Mouse (Mus musculus): ENCODE measurements around the gene Nudt9. TPM values are rescaled to one million over a fixed set of nuclear protein-coding genes. Genes with fewer than 3 reads are reported as not detected.
A peak's percentile ranks its signal among the peaks of the same experiment; 100 is the strongest.

Nudt9 gene
- polyA plus RNA-seq, 1 experiment: 79.1 TPM

DNA sequence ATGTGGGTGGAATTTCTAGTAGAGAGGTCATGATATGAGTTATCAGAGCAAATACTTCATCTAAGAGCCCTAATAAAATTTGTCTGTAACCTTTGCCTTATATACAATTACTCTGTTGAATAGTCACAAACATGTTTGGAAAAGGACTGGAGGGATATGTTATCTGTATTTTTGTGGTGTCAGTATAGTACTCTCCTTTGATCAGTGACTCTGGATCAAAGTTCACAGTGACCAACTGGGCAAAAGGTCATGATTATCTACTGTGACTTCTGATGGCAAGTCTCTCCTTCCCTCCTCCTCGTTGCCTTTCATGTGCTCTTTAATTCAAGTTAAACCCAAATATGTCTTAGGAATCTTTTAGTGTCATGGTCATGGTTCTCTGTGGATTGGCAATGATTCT is 10.3 kb upstream of the Nudt9 start:
- DNase-seq (ENCODE audit: extremely low spot score in 1 of 2, low spot score in 1 of 2): no peak

DNA sequence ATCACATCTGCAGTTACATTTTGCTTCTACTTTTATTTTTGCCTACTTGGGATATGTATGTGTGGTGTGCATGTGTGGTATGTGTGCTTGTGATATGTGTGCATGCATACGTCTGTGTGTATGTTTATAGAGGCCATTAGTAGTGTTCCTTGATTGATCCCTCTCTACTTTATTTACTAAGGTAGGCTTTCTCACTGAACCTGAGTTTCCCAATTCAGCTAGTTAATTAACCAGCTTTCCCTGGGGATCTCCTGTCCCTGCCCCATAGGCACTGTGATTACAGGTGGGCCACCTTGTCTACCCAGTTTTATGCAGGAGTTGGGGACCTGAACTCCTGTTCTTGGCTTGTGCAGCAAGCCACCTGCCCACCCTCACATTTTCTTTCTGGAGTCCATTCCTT is 9.4 kb upstream of the Nudt9 start:
- DNase-seq (ENCODE audit: extremely low spot score in 1 of 2, low spot score in 1 of 2): no peak

DNA sequence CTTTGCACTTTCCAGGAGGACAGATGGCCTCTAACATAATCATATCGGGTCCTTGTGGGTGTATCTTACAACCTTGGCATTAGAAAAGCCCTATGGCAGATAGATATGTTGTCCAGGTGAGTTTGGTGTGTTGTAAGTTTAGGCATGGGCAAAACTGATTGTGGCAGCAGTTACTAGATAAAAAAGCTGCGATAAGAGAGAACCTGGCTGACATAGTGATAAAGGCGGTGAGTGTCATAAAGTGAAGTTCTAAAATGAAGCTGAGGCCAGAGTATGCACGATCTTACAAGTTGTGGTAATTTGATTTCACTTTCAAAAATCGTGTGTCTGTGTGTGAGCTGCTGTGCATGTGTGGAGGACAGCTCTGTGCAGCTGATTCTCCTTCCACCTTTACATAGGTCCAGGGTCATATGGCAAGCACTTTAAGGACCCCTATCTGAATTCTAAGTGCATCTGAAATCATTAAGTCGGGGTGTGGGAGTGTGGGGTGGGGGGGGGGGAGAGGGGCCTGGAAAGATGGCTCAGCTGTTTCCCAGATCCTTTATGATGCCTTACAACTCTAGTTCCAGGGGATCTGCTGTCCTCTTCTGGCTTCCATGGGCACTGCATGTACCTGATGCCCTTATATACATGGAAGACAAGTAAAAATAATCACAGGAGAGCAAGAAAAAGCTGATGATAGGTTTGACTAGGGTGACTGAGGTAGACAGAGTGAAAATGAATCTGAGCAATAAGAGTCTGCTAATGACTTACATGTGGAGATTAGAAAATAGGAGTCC is 6.8 kb upstream of the Nudt9 start:
- peak; percentile 51 to 77 for DNase-seq (ENCODE audit: extremely low spot score in 1 of 2, low spot score in 1 of 2)

DNA sequence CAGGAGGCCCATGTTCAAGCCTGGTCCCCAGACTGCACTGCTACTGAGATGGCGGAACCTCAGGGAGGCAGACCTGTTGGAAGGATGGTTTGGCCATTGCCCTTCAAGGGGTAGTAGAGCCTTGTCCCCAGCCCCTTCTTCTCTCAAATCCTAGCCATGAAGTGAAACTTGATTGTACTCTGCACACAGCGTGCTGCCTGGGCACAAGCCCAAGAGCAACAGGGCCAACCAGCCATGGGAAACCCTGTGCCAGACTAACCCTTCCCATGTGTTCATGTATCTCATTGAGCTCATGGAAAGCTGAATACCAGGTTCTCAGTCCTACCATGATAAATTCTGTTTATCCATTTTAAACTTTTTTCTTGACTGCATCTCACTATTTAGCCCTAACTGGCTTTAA is 3.2 kb upstream of the Nudt9 start:
- no peak for DNase-seq (ENCODE audit: extremely low spot score in 1 of 2, low spot score in 1 of 2)

DNA sequence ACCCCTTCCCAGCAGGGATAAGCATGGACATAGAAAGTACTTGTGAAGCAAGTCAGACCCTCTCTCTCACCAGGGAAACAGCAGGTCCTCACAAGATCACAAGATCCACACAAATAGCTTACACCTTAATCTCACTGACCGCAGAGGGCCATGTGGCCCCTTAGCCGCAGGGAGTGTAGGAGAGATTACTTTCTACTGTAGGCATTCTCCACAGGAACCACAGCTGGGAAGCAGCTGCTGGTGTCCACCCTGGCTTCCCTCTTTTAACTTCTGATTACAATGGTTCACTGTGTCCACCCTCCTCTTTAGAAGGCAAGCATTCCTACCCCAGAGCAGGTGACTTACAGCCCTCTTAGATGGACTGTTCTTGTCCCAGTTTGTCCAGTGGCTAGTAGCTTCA is 2.4 kb upstream of the Nudt9 start:
- DNase-seq (ENCODE audit: extremely low spot score in 1 of 2, low spot score in 1 of 2): no peak

DNA sequence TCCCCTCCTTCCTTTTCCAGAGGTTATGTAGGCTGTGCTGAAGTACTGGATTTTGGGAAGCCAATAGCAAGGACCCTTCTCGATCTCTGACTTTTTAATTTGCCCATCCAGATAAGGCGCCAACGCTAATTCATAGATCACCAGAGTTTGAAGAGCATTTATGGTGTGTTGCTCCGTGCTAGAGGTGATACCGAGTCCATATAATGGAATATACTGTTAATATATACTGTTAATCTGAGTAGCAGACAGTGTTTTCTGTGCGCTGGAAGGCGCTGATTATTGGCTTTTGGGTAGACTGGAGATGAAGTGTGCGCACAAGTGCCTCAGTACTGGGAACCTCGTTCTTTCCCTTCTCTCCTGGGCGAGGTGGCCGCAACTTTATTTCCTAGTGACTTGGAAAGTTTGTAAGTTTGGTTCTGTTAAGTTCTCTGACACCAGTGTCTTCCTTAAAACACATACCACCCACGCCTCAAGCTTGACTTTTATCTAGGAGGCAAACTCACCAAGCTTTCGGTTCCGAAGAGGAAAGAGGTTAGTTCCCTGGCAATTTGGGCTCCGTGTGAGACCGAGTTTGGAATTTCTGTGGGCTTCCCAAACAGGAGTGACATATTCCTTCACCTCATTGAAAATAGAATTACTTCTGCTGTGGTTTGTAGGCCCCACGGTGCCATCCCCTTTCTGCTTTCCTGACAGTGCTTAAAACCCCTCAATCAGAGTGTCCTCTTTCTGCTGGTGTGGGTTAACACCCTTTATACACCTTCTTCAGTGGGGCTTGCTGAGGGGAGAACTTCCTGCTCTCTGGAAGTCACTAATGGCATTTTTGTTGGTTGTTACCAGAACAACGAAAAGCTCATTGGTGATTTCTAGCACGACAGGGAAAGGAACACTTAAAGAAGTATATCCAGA is 1.3 kb downstream of the Nudt9 start:
- DNase-seq (ENCODE audit: extremely low spot score in 1 of 2, low spot score in 1 of 2): no peak

DNA sequence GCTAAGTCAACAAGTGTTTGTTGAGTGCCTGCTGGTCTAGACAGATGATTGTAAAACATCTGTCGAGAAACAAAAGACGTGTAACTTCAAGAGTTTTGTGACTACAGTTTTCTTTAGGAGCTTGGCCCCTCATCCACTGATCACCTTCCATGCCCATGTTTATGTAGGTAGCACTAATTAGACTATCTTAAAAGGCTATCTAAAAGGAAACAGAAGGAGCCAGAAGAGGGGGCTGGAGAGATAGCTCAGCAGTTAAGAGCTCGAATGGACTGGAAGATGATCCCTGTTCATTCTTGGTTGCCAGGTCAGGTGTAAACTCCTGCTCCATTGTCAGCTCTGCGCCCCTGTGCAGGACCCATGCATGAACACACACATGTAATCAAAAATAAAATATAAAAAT is 2.0 kb downstream of the Nudt9 start:
- DNase-seq (ENCODE audit: extremely low spot score in 1 of 2, low spot score in 1 of 2): no peak

DNA sequence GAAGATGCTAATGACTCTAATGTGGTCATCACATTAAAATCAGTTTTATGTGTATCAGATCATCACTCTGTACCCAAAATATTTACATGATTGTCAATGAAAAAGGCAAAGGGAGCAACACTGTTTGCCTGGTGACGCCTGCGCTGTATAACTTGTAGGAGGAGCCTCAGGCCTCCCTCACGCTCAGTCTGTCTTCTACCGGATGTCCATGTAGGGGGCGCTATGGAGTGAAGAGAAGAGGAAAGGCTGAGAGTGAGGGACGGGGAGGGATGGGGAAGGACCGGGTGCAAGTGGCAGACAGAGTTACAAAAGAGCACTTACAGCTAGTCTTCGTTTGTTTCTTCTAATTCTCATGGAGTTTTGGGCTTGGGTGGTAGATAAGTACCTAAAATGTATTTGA is 6.8 kb downstream of the Nudt9 start:
- DNase-seq (ENCODE audit: extremely low spot score in 1 of 2, low spot score in 1 of 2): no peak

DNA sequence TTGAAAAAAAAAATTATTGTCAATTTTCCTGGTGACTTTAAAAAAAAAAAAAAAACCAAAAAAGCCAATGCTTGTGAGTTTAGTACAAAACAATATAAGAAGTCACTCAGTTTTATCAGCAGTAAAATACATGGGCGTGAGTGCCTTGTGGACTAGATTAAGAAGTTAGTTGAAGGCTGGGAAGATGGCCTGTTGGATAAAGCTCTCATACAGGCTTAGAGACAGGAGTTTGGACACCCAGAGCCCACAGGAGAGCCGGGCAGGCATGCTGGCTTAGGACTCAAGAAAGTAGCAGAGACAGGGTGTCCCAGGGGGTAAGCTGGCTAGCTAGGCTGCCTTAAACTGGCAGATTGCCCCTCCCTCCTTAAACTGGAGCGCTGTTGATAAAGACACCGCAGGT is 8.8 kb downstream of the Nudt9 start:
- DNase-seq (ENCODE audit: extremely low spot score in 1 of 2, low spot score in 1 of 2): no peak

DNA sequence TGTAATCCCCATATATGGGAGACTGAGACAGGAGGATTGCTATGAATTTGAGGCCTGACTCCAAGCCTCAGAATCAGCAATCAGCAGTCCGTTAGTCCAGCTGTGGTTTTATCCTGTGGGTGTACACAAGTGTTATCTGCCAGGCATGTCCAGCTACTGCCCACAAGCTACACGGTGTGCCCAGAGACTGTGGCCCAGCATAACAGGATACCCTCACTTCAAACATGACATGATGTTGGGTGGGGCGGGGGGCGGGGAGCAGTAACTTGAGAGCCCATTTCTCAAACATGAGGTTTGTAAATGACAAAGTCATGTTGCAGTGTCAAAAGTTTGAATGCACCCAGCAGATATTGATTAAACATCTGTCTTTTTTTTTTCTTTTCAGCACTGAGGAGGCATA is 9.7 kb downstream of the Nudt9 start:
- no peak for DNase-seq (ENCODE audit: extremely low spot score in 1 of 2, low spot score in 1 of 2)

DNA sequence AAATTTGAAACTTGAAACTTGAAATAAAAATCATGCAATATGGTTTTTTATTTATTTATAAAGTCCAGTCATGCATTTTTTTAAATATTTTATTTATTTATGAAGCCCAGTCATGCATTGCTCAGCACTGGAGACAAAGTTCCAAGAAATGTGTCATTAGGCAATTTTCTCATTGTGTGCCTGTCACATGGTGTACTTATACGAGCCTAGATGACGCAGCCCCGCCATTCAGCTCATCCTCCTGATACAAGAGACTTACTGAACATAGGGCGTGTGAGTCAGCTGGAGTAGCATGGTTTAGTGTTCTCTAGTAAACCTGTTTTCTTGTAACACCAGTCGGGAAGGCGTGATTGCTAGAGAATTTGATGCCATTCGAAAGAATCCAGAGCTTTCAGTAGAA is 10.2 kb downstream of the Nudt9 start:
- DNase-seq (ENCODE audit: extremely low spot score in 1 of 2, low spot score in 1 of 2): no peak

DNA sequence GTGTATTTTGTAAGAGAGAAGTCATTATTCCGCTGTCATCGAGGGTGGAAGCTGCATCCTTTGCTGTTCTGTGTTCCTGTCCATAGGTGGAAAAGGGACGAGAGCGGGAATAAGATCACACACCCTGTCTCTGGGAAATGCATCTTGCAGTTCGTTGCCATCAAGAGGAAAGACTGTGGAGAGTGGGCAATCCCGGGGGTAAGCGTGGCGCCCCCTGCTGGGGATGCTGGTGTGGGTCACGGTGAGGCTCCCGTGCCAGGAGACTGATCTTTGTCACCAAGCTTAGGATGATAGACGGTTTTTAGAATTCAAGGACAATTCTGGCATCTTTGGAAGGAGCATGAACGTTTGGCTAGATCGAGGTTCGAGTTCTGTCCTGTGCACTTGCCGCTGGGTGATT is 11.9 kb downstream of the Nudt9 start:
- DNase-seq (ENCODE audit: extremely low spot score in 1 of 2, low spot score in 1 of 2): peak in 1 of 2 experiments; percentile 49

DNA sequence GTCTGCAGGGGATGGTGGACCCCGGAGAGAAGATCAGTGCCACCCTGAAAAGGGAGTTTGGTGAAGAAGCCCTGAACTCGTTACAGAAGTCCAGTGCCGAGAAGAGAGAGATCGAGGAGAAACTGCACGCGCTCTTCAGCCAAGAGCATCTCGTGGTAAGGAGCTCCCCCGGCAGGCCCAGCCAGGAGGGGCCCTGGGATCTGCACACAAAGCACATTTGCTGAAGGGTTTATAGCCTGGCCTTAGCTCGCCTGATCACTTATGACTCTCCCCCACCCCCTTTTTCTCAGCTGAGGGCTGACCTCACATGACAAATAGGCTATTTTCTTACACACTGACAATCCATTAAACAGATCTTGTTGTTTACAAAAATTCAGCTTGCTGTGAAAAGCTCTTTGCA is 13.5 kb downstream of the Nudt9 start:
- DNase-seq (ENCODE audit: extremely low spot score in 1 of 2, low spot score in 1 of 2): no peak

DNA sequence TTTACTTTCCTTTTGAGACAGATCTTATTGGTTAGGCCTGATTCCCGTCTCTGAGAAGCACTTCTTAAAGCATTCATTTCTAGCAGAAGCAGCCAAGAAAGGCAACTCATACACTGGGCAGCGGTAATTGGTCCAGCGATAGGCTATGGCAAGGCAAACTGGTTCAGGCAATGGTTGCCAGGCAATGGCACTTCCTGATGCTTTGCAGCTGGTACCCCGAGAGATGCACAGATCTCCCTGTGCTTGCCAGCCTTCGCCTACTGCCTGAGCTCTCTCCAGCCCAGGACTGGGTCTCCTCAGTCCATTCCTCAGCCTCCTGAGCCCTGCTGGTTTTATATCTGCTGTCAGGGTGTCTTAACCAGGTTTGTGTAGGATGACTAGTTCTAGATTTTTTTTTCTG is 14.3 kb downstream of the Nudt9 start:
- no peak for DNase-seq (ENCODE audit: extremely low spot score in 1 of 2, low spot score in 1 of 2)

DNA sequence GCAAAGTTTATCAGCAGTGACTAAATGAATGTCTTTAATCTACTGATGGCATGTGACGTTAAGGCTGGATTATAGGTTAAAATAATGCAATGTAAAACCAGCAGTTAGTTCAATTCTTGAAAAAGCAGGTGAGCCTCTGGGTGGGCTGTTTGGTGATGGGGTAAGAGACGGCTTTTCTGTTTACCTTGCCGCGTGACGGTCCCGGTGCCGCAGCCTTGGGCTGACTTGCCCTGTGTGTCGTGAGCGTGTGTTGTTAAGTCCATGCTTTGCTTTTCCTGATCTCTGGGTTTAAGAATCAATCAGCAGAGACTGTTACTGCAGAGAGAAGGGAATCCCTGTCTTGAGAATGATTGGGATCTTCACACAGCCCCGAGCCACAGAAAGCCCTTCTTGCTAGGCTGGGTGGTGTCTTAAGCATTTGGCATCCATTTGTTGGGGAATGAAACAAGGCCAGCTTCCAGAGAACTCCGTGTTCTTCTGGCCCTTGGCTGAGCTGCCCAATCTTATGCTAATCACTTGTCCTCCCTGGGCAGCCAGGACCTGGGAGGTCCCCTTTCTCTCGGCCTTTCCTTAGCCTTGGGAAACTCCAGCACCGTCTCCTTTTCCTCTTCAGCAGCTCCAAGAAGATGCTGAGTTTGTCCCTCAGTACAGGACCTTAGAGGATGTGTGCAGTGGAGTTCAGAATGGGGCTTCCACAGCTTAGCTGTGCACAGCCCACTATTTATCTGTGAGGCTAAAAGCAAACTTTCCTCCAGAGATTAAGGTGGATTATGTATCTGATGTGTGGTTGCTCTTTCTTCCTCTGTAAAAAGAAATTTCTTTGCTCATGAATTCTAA is 16.0 kb downstream of the Nudt9 start:
- peak; percentile 35 to 41 for DNase-seq (ENCODE audit: extremely low spot score in 1 of 2, low spot score in 1 of 2)

DNA sequence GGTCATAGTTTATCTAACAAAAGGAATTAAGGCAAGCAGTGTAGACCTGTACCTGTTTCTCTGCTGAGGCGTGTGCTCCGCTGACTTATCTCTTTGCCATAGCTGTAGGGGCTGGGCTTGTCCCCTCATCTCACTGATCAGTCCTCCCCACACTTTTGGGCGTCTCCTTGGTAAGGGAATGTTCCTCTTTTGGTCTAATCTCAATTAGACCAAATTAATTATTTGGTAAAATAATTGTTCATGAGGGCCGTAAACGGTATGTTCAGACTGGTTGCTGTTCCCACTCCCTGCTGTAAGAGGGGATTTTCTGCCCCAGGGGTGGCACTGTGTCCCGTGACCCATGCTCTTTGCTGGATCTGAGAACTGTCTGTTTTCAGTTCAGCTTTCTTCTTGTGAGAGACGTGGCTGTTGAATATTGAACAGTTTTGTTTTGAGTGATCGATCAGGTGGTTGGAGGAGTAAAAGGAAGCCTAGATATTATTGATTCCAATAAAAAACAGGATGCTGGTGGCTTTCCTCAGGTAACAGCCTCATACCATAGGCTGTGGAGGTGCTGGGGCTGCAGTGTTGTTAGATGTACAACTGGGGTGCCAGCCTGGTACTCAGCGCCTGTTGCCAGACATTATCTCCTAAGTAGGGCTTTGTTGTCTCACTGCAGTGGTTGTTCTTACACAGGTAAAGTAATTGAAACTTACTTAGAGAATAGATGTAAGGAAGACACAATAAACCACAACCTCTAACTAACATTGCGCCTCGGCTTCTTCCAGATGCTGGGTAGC is 16.9 kb downstream of the Nudt9 start:
- DNase-seq (ENCODE audit: extremely low spot score in 1 of 2, low spot score in 1 of 2): no peak

DNA sequence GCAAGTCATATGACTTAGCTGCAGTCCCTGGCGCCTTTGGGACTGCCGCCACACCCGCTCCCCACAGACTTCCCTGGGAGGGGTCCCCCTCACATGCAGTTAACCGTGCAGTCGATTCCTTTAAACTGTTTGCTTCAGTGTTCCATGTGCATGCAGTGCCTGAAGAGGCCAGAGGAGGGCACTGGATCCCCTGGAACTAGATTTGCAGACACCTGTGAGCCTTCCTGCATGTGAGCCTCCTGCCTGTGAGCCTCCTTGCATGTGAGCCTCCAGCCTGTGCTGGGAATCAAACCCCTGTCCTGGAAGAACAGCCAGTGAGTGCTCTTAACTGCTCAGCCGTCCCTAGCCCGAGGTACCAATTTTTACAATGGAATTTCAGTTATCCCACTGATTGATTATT is 22.6 kb downstream of the Nudt9 start:
- peak in 1 of 2 experiments; percentile 55 for DNase-seq (ENCODE audit: extremely low spot score in 1 of 2, low spot score in 1 of 2)

DNA sequence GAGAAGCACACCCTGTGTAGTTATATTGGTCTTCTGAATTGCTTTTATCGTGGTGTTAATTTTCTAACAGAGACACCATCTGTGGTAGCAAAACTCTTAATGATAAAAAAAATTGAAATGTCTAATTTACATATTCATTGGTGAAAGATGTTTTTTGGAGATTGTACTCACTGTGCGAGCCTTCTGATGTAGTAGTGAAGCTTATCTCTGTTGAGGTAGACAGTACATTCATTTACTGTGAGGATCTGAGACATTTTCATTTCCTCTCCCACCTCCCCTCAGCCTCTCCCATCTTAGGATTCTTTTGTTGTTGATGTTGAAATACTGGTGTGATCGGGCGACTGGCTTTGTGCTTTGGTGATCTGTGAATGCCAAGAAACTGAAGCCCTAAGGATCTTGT is 24.9 kb downstream of the Nudt9 start:
- DNase-seq (ENCODE audit: extremely low spot score in 1 of 2, low spot score in 1 of 2): no peak

DNA sequence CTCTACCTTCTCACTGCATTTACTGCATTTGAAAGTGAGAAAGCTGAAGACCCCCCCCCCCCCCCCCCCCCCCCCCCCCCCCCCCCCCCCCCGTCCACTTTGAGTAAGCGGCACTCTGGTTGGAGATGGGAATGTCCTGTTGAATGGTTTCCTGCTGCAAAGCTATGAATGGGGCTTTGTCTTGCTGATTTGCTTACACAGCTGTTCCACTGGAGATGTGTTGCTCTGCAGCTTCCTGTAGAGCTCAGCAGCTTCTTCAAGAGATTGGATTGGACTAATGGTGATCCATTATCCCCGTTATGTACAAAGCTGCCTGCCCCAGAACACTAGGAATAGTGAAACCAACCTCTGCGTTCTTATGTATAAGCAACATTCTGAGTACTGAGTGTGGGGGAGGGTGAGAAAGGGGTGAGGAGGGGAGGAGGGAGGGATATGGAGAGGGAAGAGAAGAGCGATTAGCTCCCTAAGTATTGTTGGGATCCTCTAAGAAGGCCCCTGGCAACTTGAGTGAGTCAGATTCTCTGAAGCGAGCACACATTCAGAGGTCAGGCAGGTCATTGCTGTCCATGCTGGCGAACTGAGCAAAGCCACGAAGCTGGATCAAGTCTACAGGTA is 26.3 kb downstream of the Nudt9 start:
- no peak for DNase-seq (ENCODE audit: extremely low spot score in 1 of 2, low spot score in 1 of 2)

DNA sequence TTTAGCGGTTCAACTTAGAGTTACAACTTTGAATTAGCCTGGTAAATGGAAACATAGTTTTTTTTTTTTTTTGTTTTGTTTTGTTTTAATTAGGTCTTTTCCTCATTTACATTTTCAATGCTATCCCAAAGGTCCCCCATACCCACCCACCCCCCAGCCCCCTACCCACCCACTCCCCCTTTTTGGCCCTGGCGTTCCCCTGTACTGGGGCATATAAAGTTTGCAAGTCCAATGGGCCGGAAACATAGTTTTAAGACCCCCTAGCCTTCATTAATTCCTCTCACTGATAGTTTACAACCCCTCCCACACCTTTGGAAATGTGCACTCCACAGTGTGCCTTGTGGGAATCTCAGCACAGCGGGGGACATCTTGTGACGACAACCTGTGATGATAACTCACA is 27.5 kb downstream of the Nudt9 start:
- DNase-seq (ENCODE audit: extremely low spot score in 1 of 2, low spot score in 1 of 2): no peak

Data from frontal cortex, adult 2 months (tissue).